Mouse (Mus musculus) heart, postnatal 10 days (tissue): Measurements from ENCODE around the gene Slc8a3. TPM values are rescaled to one million over a fixed set of nuclear protein-coding genes. Genes with fewer than 3 reads are reported as not detected.
"Not testable (repeated sequence)": the region's sequence is repeated elsewhere in the genome, so short reads cannot be mapped to it uniquely, and the experiment has no call there.

ENCODE experiments used
- DNase-seq, 2 experiments: peaks; one replicate each; pipeline ENCODE4 v3.0.0; 2021
- intact Hi-C: fragments of 180-260 bp; cut with DNase I; formaldehyde crosslinking; loops from one replicate; pipeline ENCODE4 v1.15.1; 2025
- total RNA-seq, 2 experiments: library from RNA; stranded (reverse); gene quantifications; 2 replicates each; pipeline ENCODE4 v1.2.3; 2021

The Slc8a3 gene
- total RNA-seq: under 1 TPM; 0.26 to 0.27 TPM

DNA sequence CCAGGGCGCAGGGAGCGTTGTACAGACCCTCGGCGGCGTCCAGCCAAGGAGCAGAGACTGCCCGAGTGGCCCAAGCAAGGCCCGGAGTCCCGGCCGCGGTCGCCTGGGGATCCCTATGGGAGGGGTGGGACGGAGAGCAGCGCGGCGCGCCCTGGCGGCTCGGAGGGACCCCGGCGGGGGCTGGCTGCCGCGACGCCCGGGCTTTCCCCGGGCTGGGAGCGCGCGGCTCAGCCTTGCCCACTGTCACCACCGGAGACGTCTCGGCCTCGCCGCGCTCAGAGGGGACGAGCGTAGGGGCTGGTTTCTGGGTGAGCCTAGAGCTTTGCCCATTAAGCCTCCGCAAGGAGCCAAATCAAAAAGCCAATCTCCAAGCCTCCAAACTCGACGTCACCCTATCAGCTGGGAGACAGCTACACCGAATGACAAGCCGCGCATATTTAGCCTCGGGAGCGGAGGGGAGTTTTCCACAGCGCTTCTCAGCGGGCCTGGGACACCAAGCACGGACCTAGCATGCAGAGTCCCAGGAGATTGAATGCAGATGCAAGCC is at the start of gene Slc8a3:
Gene Slc8a3, minus strand, starts transcription at position 306 of the 547 bp plus-strand sequence.
- intact Hi-C loops: no loop called here
- DNase-seq: peak; percentile 7 to 18

DNA sequence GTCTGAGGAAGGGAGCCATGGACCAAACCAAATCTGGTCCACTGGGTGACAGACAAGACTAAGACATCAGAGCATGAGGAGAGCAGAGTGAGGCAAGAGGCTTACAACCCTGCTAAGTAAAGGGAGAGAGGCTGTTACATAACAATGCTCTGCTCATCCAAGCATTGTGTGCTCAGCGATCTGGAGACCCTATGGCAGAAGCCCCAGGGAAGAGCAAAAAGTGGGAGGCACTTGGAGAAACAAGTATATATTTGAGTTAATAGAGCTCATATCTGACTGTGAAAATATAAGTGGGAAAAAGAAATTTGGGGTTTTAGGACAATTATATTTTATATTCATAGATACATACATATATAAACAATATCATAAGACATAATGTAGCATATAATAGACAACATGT is 46.4 kb upstream of the Slc8a3 start, which contains the start of gene Gm4787:
Gene Gm4787, minus strand, starts transcription at position 101 of the 400 bp plus-strand sequence.
- DNase-seq, intact Hi-C loops: not testable (repeated sequence)

DNA sequence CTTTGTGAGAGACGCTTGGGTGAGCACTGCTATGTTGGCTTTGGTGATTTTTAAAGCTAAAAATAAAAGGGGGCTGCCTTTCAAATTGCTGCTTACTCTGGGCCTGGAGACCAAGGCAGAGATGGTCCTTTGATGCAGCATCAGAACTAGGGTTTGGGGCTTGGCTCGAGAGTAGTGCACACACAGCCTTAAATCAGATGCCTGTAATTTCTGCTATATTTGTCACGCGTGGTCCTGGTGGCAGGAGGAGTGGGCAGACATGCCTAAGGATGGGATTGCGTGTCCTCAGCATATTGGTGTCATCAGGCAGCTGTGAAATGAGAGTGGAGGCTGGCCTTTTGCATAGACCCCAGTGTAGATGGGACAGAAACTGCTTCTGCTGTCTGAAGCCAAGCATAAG is 861 bp upstream of the Slc8a3 start:
- no peak for DNase-seq
- intact Hi-C loops: no loop called here

DNA sequence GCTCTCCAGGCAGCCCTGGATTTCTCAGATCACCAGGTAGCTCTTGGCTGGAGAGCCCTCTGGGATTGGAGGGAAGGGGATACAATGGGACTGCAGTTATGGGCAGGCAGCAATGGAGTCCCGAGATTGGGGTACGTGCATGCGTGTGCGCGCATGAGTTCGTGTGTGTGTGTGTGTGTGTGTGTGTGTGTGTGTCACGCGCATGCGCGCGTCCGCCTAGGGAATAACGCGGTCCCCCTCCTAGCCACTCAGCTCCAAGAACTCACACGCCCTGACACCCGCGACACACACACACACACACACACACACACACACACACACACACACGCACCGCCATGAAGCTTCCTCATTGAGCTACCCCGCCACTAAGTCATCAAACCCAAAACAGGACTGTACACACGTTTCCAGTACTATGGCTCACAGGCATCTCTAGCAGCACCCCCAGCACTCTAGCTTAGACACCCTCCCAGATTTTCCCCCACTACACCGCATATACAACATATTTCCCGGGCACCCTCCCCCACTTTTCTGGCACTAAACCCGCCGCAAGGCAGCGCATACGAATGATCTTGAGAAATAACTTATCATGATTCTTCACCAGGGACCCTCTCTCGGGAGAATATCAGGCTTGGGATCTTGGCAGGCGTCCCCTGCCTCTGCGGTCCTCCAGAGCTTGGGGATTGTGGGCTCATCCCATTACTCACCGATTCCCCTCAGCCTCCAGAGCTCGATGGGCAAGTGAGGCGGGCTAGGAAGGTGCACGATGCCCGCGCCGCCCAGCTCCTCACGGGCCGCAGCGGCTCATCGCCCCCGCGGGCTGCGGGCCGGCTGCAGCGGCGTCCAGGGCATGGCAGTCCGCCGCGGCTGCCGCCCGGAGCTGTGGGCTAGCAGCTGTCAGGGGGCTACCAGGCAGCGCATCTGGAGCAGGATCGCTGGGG is 774 bp downstream of the Slc8a3 start:
- intact Hi-C loops: no loop called here

DNA sequence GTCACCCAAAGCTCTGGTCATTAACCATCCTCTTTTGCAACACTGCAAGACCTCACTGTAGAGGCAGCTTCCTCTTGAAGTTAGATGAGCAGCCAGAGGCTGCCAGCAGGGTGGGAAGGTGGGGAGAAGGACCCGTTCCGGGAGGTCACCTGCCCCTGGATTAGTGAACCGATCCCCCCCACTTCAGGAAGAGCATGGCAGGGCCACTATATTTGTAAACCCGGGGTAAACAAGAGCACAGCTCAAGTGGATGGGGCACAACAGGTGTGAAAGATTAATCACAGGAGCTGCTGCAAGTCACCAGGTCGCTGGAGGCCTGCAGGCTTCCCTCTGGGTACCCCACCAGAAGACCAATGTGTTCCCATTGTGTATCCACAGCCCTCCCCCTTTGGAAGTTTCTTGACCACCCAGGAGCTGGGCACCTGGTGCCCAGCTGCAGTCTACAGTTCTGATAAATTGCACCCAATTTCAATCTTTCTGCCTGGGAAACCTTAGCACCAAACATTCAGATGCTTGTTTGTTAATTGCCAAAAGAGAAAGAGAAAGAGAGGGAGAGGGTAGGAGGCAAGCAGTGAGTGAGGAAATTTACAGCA is 1.8 kb downstream of the Slc8a3 start:
- intact Hi-C loops: no loop called here

More for the DNA sequence above, 774 bp downstream of the Slc8a3 start:
- peak; percentile 3 to 13 for DNase-seq

DNA sequence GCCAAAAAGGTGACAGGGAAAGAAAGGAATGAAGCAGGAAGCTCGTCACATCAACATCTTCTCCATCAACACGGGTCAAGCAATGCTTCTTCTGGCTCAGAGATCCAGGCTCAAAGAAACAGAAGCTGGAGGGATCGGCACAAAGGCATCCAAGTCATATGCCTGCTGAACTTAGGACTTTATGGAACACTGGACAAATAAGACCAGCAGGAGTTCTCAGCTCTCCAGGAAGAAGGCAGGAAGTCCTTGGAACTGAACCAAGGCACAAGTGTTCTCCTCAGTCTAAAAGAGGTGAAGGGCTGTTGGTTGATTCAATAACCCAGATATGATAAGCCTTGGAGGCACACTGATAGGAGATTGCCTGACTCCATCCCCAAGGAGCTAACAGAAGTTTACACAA is 8.0 kb downstream of the Slc8a3 start:
- no peak for DNase-seq
- intact Hi-C loops: no loop called here

More for the DNA sequence above, 1.8 kb downstream of the Slc8a3 start:
- no peak for DNase-seq

DNA sequence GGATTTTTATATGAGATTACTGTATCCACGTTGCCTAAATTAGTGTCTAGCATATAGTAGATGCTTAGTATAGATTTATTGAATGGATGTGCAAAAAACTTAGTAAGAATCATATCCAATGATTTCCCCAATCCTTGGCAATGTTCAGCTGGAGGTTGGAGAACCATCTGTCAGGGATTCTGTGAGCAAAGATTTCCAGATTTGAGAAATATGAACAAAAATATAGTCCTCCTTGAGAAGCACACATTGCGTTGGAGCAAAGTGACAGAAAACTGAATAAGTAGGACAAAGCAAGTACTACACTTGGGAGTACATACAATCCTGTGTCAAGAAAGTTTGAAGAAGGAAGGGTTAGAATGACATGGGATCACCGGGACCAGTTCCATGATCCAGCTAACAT is 8.9 kb downstream of the Slc8a3 start:
- intact Hi-C loops: no loop called here
- no peak for DNase-seq

DNA sequence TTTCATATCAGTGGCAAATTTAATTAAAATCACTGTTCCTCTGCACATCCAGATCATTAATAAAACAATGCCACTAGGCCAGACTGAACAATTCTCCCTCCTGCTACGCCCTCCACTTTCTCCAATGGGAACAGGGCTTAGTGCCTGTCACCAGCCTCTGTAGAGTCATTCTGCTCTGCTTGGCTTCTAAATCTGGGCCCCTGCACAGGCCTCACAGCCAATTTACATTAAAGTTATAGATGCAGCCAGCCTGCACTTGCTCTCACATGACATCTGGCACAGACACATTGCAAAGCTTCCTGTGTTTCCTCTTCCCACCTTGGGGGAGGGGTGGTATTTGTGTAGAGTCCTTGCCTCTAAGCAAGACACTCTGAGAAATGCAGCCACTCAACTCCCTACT is 12.0 kb downstream of the Slc8a3 start:
- intact Hi-C loops: no loop called here
- DNase-seq: no peak

DNA sequence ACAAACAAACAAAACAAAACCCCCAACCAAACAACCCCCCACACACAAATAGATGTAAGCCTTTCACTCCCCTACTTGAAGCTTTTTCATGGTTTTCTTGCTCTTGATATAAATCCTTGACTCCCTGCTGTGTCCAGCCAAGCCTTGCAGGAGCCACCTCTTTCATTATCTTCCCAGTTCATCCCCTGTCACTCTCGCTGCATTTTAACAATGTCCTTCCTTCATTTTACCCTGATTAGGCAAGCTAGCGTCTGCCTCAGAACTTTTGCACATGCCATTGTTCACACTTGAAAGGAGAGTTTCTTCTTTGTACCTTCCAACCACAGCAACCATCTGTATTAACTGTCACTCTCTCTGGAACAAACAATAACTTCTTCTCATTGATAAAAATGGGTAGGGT is 15.2 kb downstream of the Slc8a3 start:
- intact Hi-C loops: no loop called here
- DNase-seq: no peak

DNA sequence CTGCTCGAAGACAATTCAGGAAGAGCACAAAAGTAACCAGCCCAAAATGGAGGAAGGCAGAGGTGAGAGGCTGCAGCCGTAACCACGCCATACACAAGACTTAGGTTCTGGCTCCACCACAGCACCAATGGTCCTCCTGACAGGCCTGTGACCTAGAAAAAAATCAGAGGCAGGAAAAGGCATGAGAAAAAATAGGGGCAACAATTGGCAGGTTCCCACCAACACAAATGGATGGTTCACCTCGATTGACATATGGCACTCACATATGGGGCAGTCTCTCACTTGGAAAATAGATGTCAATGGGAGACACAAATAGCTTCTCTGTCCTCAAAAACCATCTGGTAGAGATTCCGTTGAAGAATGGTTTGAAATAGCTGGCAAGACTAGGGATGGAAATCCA is 17.0 kb downstream of the Slc8a3 start:
- DNase-seq: no peak
- intact Hi-C loops: no loop called here

DNA sequence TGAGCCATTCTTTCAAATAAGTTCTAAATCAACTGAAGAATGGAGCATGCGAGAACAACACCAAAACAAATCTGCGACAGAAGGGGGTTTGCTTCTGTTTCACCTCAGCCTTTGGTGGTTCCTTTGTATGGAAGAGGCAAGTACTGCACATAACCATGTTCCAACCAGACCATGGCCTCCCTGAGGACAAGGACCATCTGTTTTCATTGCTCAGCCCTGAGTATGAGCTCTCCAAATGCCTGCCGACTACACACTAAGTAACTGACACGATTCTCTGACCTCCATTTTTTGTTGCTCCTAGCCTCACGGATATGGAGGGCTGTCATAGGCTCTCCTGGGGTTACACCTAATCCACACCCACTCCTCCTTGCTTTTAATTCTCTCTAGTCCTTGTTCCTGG is 29.4 kb downstream of the Slc8a3 start:
- DNase-seq: no peak
- intact Hi-C loops: no loop called here

DNA sequence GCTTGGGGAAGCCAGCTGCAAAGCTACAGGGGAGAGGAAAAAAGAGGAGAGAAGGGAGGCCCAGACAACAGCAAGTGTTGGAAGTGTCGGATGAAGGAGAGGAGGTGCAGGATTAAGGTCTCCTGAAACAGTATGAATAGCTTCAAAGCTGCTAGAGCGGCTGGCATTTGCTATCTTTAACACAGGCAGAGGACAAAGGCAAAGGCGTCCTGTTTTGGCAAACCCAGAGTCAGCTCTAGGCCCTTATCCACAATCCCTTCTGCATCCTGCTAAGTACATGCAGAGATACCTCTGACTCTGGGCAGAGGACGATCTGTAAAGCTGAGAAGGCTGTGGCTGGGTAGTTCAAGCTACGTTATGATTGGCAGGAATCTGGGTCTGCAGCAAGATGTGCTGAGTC is 38.4 kb downstream of the Slc8a3 start:
- intact Hi-C loops: no loop called here
- no peak for DNase-seq

DNA sequence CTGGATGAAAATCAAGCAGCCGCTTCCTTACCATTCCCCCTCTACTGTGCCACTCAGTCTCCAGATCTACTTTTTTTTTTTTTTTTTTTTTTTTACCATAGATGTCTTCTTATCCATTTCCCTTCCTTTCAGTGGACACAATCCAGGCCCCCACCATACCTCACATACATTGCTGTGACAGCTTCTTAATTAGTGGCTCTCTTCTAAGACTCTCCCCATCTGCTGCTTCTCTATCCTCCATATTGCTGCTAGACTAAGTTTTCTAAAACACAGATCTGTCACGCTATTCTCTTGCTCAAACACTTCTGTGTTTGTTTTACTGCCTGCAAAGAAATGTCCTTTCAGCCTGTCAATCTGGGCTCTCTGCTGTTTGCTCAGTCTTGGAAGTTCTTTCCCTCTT is 54.9 kb downstream of the Slc8a3 start:
- DNase-seq: no peak
- intact Hi-C loops: no loop called here

DNA sequence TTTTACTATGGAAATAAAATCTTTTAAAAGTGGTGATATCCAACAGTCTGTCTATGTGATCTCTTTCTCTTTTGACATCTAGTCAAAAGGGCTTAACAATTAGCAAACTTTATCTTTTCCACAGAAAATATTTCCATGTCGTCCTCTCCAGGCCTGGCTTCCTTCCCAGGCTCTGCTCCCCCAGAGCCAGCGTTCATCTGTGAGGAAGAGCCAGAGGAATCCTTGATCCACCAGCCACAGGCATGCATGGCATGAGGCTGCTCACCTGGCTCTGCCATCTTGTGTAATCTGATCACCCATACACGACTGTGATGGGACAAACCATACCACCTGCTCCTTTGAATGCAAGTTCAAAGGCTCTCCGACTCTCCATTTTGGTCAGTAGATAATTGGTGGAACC is 58.4 kb downstream of the Slc8a3 start:
- no peak for DNase-seq

DNA sequence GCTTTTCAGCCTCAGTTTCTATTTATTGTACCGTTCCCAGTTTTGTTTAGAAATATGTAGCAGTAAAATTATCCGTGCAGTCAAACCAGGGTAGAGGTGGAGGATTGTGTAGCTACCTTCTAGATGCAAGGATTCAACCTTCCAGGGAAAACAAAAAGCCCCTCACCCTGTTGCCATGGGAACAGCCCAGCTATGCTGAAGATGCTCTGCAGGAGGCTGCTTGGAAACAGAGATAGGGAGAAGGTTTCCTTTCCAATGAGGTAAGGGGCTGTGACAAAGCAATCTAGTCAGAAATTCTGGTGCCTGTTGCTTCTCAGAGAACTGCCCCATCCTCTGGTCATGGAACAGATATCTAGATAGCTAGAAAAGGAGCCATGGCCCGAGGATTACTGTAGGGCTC is 59.6 kb downstream of the Slc8a3 start:
- DNase-seq: no peak
- intact Hi-C loops: no loop called here

More for the DNA sequence above, 58.4 kb downstream of the Slc8a3 start:
- intact Hi-C loops: no loop called here

DNA sequence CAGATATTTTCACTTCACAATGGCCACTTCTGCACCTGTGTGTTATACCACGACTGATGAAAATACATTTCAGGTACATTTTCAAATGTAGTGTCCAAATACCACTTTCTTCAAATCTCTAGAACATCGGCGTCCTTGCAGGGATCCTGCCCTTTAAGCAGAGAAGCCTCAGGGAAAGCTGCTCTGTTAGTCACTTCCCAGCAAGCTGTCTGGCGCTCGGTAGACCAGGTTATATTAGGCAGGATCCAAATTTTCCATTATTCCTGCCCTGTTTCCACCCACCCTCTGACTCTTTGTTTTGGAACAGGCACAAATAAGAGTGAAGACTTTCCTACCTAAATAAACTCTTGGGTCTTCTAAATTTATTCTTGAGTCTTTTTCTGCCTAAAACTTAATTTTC is 63.7 kb downstream of the Slc8a3 start:
- intact Hi-C loops: no loop called here
- DNase-seq: no peak

DNA sequence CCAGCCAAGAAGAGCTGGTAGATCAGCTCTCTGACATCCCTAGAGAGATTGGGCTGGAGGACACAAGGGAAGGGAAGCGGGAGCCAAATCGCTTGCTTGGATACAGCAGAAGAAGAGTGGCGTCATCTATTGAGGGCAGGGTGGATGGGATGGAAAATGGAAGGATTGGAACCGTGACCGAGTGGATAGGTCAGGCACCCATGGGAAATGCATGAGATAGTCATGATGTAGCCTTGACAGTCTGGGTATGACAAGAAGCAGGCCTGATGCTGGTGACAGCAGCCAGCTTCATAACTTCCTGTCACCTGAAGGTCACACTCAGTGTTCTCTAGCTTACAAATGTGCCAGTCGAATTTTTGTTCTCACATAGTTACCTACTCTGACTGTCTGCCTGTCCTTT is 70.2 kb downstream of the Slc8a3 start:
- intact Hi-C loops: no loop called here
- DNase-seq: peak; percentile 21 to 27

DNA sequence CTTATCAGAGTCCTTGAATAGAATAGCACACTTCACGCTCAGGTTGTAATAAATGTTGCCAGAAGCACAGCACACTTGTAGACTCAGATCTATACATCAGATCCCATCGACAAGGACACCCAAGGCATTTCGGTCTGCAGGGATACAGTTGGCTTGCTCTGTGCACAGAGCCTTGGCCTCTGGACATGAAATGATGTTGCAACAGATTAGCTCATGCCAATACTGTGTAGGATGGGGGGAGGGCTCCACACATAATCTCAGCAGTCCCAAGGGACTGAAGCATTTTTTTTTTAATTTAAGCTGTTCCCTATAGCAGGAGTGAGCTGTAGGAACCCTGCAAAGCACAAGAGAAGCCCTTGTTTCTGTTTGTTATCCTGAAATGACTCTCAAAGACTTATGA is 74.8 kb downstream of the Slc8a3 start:
- intact Hi-C loops: no loop called here
- DNase-seq: no peak

DNA sequence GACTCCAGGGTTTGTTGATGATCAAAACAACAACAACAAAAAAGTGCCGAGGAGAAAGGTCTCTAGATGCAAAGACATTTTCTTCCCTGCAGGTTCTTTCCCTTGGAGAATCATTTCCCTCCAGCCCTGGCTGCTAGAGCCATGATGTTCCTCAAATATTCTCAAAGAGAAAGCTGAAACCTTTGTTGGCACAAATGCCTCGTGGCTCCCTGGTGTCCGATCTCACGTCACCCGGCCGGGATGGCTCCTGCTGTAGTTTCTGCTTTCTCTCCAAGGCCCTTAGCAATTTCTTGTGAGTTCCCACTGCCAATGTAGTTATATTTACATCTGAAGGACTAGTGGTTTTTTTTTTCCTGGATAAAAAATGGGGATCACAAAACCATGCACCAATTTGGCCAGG is 87.6 kb downstream of the Slc8a3 start:
- intact Hi-C loops: no loop called here
- no peak for DNase-seq

DNA sequence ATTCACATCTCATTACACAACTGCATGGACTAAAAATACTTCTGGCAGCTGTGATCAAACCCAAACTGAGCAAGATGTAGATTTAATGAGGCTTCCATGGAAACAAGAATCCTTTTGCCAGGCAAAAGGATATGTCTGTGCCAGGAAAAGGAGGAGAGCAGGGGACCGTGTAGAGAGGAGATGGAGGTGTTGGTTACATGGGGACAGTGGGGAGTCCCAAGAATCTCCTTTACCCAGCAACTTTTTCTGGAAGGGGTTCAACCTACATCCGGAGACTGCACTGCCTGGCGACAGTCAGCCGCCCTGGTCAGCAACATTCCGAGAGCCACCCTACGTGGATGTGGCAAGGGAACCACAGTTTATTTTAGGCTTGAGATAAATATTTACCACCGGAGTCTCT is 88.0 kb downstream of the Slc8a3 start:
- DNase-seq: peak; percentile 8 to 15
- intact Hi-C loops: no loop called here

DNA sequence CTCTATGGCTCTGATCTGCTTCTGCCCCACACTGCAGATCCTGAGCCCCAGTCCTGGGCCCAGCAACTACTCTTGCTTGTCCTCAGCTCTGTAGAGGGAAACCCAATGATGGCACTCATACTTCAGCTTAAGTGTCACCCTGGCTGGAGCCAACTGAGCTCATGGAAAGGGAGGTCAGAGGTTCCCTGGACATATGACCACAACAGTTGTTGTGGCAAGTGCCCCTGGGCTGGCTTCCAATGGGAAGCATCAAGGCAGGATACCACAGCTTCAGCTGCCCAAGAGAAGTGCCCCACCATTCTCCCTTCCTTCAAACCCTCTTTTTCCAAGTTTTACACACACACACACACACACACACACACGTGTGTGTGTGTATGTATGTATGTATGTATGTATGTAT is 88.5 kb downstream of the Slc8a3 start:
- intact Hi-C loops: no loop called here
- DNase-seq: no peak

DNA sequence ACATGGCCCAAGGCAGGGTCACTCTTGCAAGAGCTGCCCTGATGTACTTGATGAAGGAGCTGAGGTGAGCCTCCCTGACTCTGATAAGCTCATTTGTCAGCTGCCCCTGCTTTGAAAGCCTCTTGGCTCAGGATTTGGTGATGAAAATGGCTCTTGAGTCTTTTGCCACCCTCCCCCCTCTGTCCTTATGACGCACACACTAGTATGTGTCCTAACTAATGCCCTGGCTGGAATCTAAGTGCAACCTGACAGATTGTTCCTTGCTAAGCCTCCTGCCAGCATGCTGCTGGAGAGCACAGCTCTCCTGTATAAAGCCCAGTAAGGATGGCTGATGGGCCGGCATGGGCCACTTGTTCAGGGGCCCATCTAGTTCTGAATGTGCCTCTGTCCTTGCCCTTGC is 91.3 kb downstream of the Slc8a3 start:
- intact Hi-C loops: no loop called here
- DNase-seq: no peak
